Mouse (Mus musculus) forebrain, embryonic 11.5 days (tissue): ENCODE measurements around the gene F12. TPM values are rescaled to one million over a fixed set of nuclear protein-coding genes. Genes with fewer than 3 reads are reported as not detected.
A peak's percentile ranks its signal among the peaks of the same experiment; 100 is the strongest.
"Not testable (repeated sequence)": the region's sequence is repeated elsewhere in the genome, so short reads cannot be mapped to it uniquely, and the experiment has no call there.

Source experiments
- ATAC-seq: fragments of 200-750 bp; cut with Nextera tagmentation; replicated peaks from 2 replicates; pipeline ENCODE4 v1.8.0; 2017; ENCODE audit warnings: moderate TSS enrichment; ENCODE audit not compliant: low FRiP score
- DNase-seq: peaks from one replicate; pipeline ENCODE4 v3.0.0-alpha.2; 2017; ENCODE audit warnings: low spot score
- H3K27ac ChIP-seq: fragments of 300-500 bp; sonication (generic); 2 replicates; pipeline ENCODE4 v1.5.1; 2014; ENCODE audit warnings: low read depth, low read length
- H3K27me3 ChIP-seq: fragments of 300-500 bp; sonication (generic); 2 replicates; pipeline ENCODE4 v1.6.1; 2014; ENCODE audit warnings: mild to moderate bottlenecking, low read length, mixed read lengths; ENCODE audit not compliant: control insufficient read depth, insufficient read depth
- H3K36me3 ChIP-seq: fragments of 300-500 bp; sonication (generic); 2 replicates; pipeline ENCODE4 v1.6.1; 2014; ENCODE audit warnings: mild to moderate bottlenecking, low read length, moderate library complexity, mixed read lengths; ENCODE audit not compliant: control insufficient read depth, insufficient read depth
- H3K4me1 ChIP-seq: fragments of 300-500 bp; sonication (generic); replicated peaks from 2 replicates; pipeline ENCODE4 v1.6.1; 2014; ENCODE audit warnings: low read length, mixed read lengths; ENCODE audit not compliant: control insufficient read depth, insufficient read depth
- H3K4me2 ChIP-seq: fragments of 300-500 bp; sonication (generic); 2 replicates; pipeline ENCODE4 v1.6.1; 2014; ENCODE audit warnings: low read depth, mild to moderate bottlenecking, low read length, moderate library complexity, mixed read lengths; ENCODE audit not compliant: severe bottlenecking
- H3K4me3 ChIP-seq: fragments of 300-500 bp; sonication (generic); 2 replicates; pipeline ENCODE4 v1.5.1; 2014; ENCODE audit warnings: low read depth, low read length
- H3K9ac ChIP-seq: fragments of 300-500 bp; sonication (generic); 2 replicates; pipeline ENCODE4 v1.6.1; 2014; ENCODE audit warnings: low read length
- H3K9me3 ChIP-seq: fragments of 300-500 bp; sonication (generic); 2 replicates; pipeline ENCODE4 v1.6.1; 2016; ENCODE audit warnings: low read length, mixed read lengths; ENCODE audit not compliant: control insufficient read depth
- WGBS: fragments of 180-500 bp; shearing (Covaris S2); extraction: QIAGEN DNeasy Blood & Tissue Kit; methylation state at CpG from one replicate; pipeline ENCODE4 v1.1.7; 2014; 5-methylcytosine and 5-hydroxymethylcytosine counted together
- polyA plus RNA-seq: library from polyadenylated mRNA; unstranded; fragments of >200 nt; fragmentation: Nextera tagmentation; extraction: Ambion mirVana; gene quantifications from 2 replicates; pipeline ENCODE4 v1.2.1, GENCODE M21; 2014

The F12 gene
- polyA plus RNA-seq, 1 experiment from 2014 or later, result not detected

DNA sequence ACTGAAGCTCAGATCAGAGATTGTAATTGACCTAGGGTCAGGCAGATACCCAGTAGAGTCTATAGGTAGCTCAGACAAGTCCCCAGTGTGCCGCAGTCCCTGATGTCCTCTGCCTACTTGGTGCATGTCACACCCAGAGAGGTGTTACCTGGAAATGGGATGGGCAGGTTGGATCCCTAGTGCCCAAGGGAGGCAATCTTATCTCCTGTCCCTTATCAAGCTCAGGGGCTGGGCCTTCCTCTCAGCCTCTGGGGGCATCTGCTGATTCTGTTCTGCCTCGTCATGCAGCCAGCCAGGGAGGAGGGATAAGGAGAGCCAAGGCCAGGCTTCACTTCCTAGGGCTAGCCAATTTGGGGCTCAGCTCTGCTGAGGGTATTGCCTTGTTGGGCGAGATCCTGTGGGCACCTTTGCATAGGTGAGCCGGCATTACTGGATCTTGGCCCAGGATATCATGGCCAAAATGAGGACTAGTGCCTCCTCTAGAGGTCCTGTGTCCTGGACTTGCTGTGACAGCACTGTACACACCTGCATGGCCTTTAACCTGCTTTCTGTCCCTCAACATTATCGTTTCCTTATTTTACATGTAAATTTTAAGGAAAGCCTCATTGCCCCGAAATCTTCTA lies 20.0 kb upstream of the F12 start:
- Histone ChIP-seq H3K4me3 (peak overlapping the region; percentile 90), H3K36me3 (peaks cover 9% of the 10 kb centered on the region; the same call in 1 of the 2 replicates), H3K9me3 (no peaks in the 10 kb centered on the region), H3K27ac (no peak overlapping the region), H3K9ac (peak overlapping the region; percentile 94), H3K4me2 (peak overlapping the region; percentile 86), H3K27me3 (no peaks in the 10 kb centered on the region), H3K4me1 (peaks cover 8% of the 10 kb centered on the region; the same call in 1 of the 2 replicates)
- 77% methylated on average over 6 of the region's 6 CpGs for WGBS
- no peak for ATAC-seq
- no peak for DNase-seq

GRCm38 (mm10) chr13:55445361-55446091 lies 18.9 kb upstream of the F12 start:
- H3K4me2 ChIP-seq, result peak overlapping the region; percentile 86
- H3K27me3 ChIP-seq, result no peaks in the 10 kb centered on the region
- peak overlapping the region; percentile 94 for H3K9ac ChIP-seq
- DNase-seq (no peak), ATAC-seq (peak; percentile 60)
- H3K9me3 ChIP-seq, result no peaks in the 10 kb centered on the region
- peak overlapping the region; percentile 87 for H3K27ac ChIP-seq
- peak overlapping the region; percentile 90 for H3K4me3 ChIP-seq
- peaks cover 8% of the 10 kb centered on the region; the same call in 1 of the 2 replicates for H3K4me1 ChIP-seq
- no peaks in the 10 kb centered on the region for H3K36me3 ChIP-seq
- under 1% methylated on average over 60 of the region's 66 CpGs for WGBS

GRCm38 (mm10) chr13:55444937-55445315 lies 18.3 kb upstream of the F12 start, which contains the start of gene Grk6:
Grk6 (plus strand) TSS chr13:55445072.
- Histone ChIP-seq H3K27me3 (no peaks in the 10 kb centered on the region), H3K4me2 (peak within 1 kb of the TSS; percentile 86), H3K36me3 (no peaks in the 10 kb centered on the region), H3K9me3 (no peaks in the 10 kb centered on the region), H3K9ac (peak within 1 kb of the TSS; percentile 94), H3K4me3 (peak within 1 kb of the TSS; percentile 90), H3K4me1 (peaks cover 8% of the 10 kb centered on the region; the same call in 1 of the 2 replicates), H3K27ac (peak within 1 kb of the TSS; percentile 87)
- DNase-seq, result peak; percentile 99
- under 1% methylated on average over 35 of the region's 35 CpGs for WGBS
- ATAC-seq, result peak; percentile 96

DNA sequence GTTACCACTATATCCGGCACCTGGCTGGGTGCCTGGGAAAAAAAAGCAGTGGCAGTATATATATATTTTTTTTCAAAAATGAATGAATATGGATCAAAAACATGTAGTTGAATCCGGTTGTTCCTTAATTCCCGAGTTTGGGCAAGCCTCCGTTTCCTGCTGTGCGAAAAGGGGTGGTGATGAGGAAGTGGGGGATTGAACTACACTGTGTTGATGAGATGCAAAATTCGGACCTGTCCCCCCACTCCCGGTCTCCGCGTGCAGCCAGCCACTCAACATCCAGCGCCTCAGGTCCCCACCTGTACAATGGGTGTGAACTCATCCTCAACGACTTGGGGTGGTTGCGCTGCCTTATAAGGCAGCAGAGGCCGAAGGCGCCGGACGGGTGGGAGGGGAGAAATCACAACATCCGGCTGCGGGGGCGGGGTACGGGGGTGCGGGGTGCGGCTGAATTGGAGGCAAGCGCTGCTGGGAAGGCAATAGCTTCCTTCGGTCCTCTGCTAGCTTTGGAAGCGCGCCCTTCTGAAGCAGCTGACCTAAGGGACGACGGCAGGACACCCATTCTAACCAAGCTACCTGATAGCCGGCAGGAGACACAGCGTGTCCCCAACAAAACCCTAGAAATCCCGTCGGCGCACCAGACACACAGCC lies 17.8 kb upstream of the F12 start:
- no peak for DNase-seq
- Histone ChIP-seq H3K27me3 (no peaks in the 10 kb centered on the region), H3K4me1 (peaks cover 8% of the 10 kb centered on the region; the same call in 1 of the 2 replicates), H3K4me2 (peak overlapping the region; percentile 86), H3K27ac (peak overlapping the region; percentile 87), H3K9ac (peak overlapping the region; percentile 65), H3K9me3 (no peaks in the 10 kb centered on the region), H3K36me3 (no peaks in the 10 kb centered on the region), H3K4me3 (peak overlapping the region; percentile 90)
- peak; percentile 65 for ATAC-seq
- WGBS, result 1% methylated on average over 33 of the region's 33 CpGs

GRCm38 (mm10) chr13:55443799-55444285 lies 17.2 kb upstream of the F12 start:
- Histone ChIP-seq H3K9me3 (no peaks in the 10 kb centered on the region), H3K9ac (peak overlapping the region; percentile 65), H3K27me3 (no peaks in the 10 kb centered on the region), H3K27ac (no peak overlapping the region; the same call in 1 of the 2 replicates), H3K36me3 (no peaks in the 10 kb centered on the region), H3K4me3 (peak overlapping the region; percentile 90), H3K4me2 (peak overlapping the region; percentile 86), H3K4me1 (peaks cover 8% of the 10 kb centered on the region; the same call in 1 of the 2 replicates)
- ATAC-seq (no peak), DNase-seq (no peak)
- 49% methylated on average over 9 of the region's 9 CpGs for WGBS

DNA sequence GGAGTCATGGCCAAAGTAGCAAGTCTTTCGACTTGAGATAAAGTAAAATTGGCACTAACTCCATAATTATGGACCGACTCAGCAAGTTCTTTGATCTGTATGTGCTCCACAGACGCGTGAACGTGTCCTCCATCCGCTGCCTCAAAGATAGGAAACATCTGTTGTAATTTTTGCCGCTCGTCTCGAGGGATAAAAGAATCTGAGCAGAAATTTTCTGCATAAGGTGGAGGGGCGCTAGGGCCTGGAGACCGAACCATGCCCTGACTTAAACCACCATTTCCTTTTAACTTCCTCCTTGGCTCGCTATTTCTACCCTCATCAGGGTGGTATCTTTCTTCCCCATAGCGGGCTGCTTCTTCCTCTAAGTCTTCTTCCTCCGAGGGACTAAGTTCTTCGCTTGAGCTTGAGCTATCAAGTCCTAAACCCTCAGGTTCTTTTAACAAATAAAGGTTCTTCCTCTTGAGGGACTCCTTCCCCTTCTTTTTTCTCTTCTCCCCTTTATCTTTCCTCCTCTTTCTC lies 10.6 kb upstream of the F12 start:
- not testable (repeated sequence) for H3K4me2 ChIP-seq, H3K9ac ChIP-seq, H3K27me3 ChIP-seq, H3K36me3 ChIP-seq, DNase-seq, H3K4me1 ChIP-seq, ATAC-seq, H3K4me3 ChIP-seq, H3K27ac ChIP-seq, H3K9me3 ChIP-seq
- WGBS, result 89% methylated on average over 14 of the region's 15 CpGs

GRCm38 (mm10) chr13:55431889-55432685 lies 5.5 kb upstream of the F12 start:
- H3K4me3 ChIP-seq, result no peak overlapping the region
- 84% methylated on average over 10 of the region's 10 CpGs for WGBS
- no peak overlapping the region for H3K9ac ChIP-seq
- no peaks in the 10 kb centered on the region for H3K36me3 ChIP-seq
- H3K9me3 ChIP-seq, result no peaks in the 10 kb centered on the region
- no peak for DNase-seq
- no peaks in the 10 kb centered on the region for H3K4me1 ChIP-seq
- no peak for ATAC-seq
- no peak overlapping the region for H3K4me2 ChIP-seq
- H3K27me3 ChIP-seq, result no peaks in the 10 kb centered on the region
- no peak overlapping the region for H3K27ac ChIP-seq

GRCm38 (mm10) chr13:55430566-55430965 lies 4.0 kb upstream of the F12 start:
- Histone ChIP-seq H3K9me3 (no peaks in the 10 kb centered on the region), H3K4me1 (no peaks in the 10 kb centered on the region), H3K4me2 (no peak overlapping the region), H3K9ac (no peak overlapping the region), H3K27me3 (no peaks in the 10 kb centered on the region), H3K36me3 (no peaks in the 10 kb centered on the region), H3K4me3 (no peak overlapping the region), H3K27ac (no peak overlapping the region)
- ATAC-seq (no peak), DNase-seq (no peak)
- 83% methylated on average over 2 of the region's 2 CpGs for WGBS
